Mouse (Mus musculus) brain, embryonic 18.5 days (tissue): ENCODE data around the gene Lman2l.

Experiments used
- DNase-seq: peaks from one replicate; pipeline ENCODE4 v3.0.0-alpha.2; 2012; ENCODE audit warnings: low read depth, low spot score

Lman2l gene

GRCm38 (mm10) chr1:36444471-36445464 is at the start of gene Lman2l:
Gene Lman2l (minus strand): TSS chr1:36445271.
- DNase-seq = peak; percentile 97

- DNase-seq = no peak
Measured at GRCm38 (mm10) chr1:36493299-36493698, 48.2 kb upstream of the Lman2l start.

GRCm38 (mm10) chr1:36492416-36493139 is 47.5 kb upstream of the Lman2l start:
- DNase-seq = no peak

GRCm38 (mm10) chr1:36489661-36490060 is 44.6 kb upstream of the Lman2l start:
- no peak for DNase-seq

- no peak for DNase-seq
Measured at GRCm38 (mm10) chr1:36487111-36487510, 42.0 kb upstream of the Lman2l start.

GRCm38 (mm10) chr1:36485080-36485479 is 40.0 kb upstream of the Lman2l start:
- DNase-seq = no peak

GRCm38 (mm10) chr1:36483825-36484224 is 38.8 kb upstream of the Lman2l start:
- no peak for DNase-seq

- DNase-seq = no peak
Measured at GRCm38 (mm10) chr1:36479903-36480899, 35.1 kb upstream of the Lman2l start.

- DNase-seq = no peak
Measured at GRCm38 (mm10) chr1:36478343-36478795, 33.3 kb upstream of the Lman2l start.

- no peak for DNase-seq
Measured at GRCm38 (mm10) chr1:36476426-36476825, 31.4 kb upstream of the Lman2l start.

- no peak for DNase-seq
Measured at GRCm38 (mm10) chr1:36475480-36476110, 30.5 kb upstream of the Lman2l start.

- DNase-seq = no peak
Measured at GRCm38 (mm10) chr1:36474646-36475045, 29.6 kb upstream of the Lman2l start.

- DNase-seq = no peak
Measured at GRCm38 (mm10) chr1:36473211-36473780, 28.2 kb upstream of the Lman2l start.

GRCm38 (mm10) chr1:36472106-36472440 is 27.0 kb upstream of the Lman2l start:
- no peak for DNase-seq

- DNase-seq = peak; percentile 71
Measured at GRCm38 (mm10) chr1:36471181-36472105, 26.4 kb upstream of the Lman2l start, which contains the start of gene Cnnm4. Gene Cnnm4 (plus strand): TSS chr1:36471620.

GRCm38 (mm10) chr1:36469811-36470444 is 24.9 kb upstream of the Lman2l start:
- no peak for DNase-seq

- no peak for DNase-seq
Measured at GRCm38 (mm10) chr1:36467446-36467845, 22.4 kb upstream of the Lman2l start.

GRCm38 (mm10) chr1:36465641-36466160 is 20.6 kb upstream of the Lman2l start:
- no peak for DNase-seq

GRCm38 (mm10) chr1:36461829-36462228 is 16.8 kb upstream of the Lman2l start:
- no peak for DNase-seq
